Mouse (Mus musculus) liver, adult 2 months (tissue): Measurements from ENCODE around the gene Micu1.

Experiments
- CTCF ChIP-seq: fragments of 200-500 bp; IDR thresholded peaks from 2 replicates; pipeline ENCODE4 v1.5.1; 2011; ENCODE audit warnings: low read depth, low read length, control low read depth
- POLR2A ChIP-seq: fragments of 200-500 bp; IDR thresholded peaks from 2 replicates; pipeline ENCODE4 v1.6.1; 2011; ENCODE audit warnings: low read length, control low read depth; ENCODE audit not compliant: insufficient read depth; ENCODE audit errors: extremely low read depth

DNA sequence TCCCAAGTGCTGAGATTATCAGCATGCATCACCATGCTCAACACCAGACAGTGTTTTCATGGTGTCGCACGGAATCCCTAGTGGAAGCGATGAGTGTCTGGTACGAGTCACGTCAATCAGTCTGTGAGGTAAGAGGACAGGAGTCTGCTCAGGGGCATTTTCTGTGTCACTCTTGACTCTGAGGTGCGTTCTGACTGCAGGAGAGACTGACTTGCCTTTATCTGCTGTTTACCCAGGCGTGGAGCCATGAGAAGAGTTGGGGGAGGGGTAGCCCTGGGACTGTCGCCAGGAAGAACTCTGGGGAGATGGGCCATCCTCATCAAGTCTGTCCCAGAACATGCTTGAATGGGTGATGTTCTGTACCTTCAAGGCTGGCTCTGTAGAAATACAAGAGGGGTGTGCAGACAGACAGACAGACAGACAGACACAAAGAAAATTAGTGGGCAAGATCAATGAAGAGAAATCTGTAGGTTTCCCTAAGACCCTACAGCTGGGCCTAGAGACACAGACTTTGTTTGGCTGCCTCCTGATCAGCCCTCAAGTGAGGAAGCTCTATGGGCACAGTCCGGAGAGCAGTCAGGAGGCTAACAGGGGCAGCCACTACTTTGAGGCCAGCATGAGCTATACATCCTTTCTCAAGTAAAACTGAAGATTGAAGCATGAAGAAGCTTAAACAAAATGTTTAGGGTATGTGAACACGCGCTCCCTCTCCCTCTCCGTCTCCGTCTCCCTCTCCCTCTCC lies 97.2 kb downstream of the Micu1 start:
- TF ChIP-seq POLR2A = no peak
- TF ChIP-seq CTCF = no peak
